Mouse (Mus musculus): ENCODE data around the gene Cntn4. TPM values are rescaled to one million over a fixed set of nuclear protein-coding genes. Genes with fewer than 3 reads are reported as not detected.
"Not testable (repeated sequence)": the region's sequence is repeated elsewhere in the genome, so short reads cannot be mapped to it uniquely, and the experiment has no call there.

The Cntn4 gene
- polyA plus RNA-seq, 1 experiment from 2014 or later = 26.0 TPM

- Histone ChIP-seq H3K4me2 (no peak overlapping the region), H3K4me1 (replicated peaks) (no peaks in the 10 kb centered on the region)
- 88% methylated on average over 3 of the region's 3 CpGs for whole genome bisulfite sequencing
Measured at GRCm38 (mm10) chr6:106336805-106337204, 659.3 kb downstream of the Cntn4 start.

GRCm38 (mm10) chr6:106337829-106338228 is 660.4 kb downstream of the Cntn4 start:
- Histone ChIP-seq H3K36me3 (no peaks in the 10 kb centered on the region), H3K4me3 (no peak overlapping the region), H3K27ac (replicated peaks) (no peak overlapping the region), H3K27me3 (no peaks in the 10 kb centered on the region), H3K9ac (no peak overlapping the region), H3K4me2 (no peak overlapping the region), H3K9me3 (no peaks in the 10 kb centered on the region), H3K4me1 (replicated peaks) (no peaks in the 10 kb centered on the region)
- ATAC-seq (ENCODE audit: low read depth) = no peak

More at GRCm38 (mm10) chr6:106336805-106337204, 659.3 kb downstream of the Cntn4 start:
- H3K36me3 ChIP-seq = no peaks in the 10 kb centered on the region
- no peak overlapping the region for H3K27ac ChIP-seq (replicated peaks)
- ATAC-seq (ENCODE audit: low read depth) = no peak
- no peak overlapping the region for H3K9ac ChIP-seq
- no peaks in the 10 kb centered on the region for H3K9me3 ChIP-seq
- no peak overlapping the region for H3K4me3 ChIP-seq
- H3K27me3 ChIP-seq = no peaks in the 10 kb centered on the region

- H3K9ac ChIP-seq = no peak overlapping the region
- H3K4me3 ChIP-seq = no peak overlapping the region
- no peak overlapping the region for H3K27ac ChIP-seq (replicated peaks)
- ATAC-seq (ENCODE audit: low read depth) = no peak
- no peaks in the 10 kb centered on the region for H3K4me1 ChIP-seq (replicated peaks)
- no peak overlapping the region for H3K4me2 ChIP-seq
- no peaks in the 10 kb centered on the region for H3K36me3 ChIP-seq
- no peaks in the 10 kb centered on the region for H3K9me3 ChIP-seq
- no peaks in the 10 kb centered on the region for H3K27me3 ChIP-seq
Measured at GRCm38 (mm10) chr6:106341114-106341513, 663.7 kb downstream of the Cntn4 start.

- Histone ChIP-seq H3K36me3 (no peaks in the 10 kb centered on the region), H3K27me3 (no peaks in the 10 kb centered on the region), H3K4me1 (replicated peaks) (0 out of 2 replicates have a peak, but pooled peaks cover 6% of the 10 kb centered on the region), H3K4me3 (no peak overlapping the region), H3K9me3 (no peaks in the 10 kb centered on the region), H3K4me2 (no peak overlapping the region), H3K27ac (replicated peaks) (no peak overlapping the region), H3K9ac (no peak overlapping the region)
- WGBS = 39% methylated on average over 3 of the region's 3 CpGs
- ATAC-seq (ENCODE audit: low read depth) = no peak
Measured at GRCm38 (mm10) chr6:106350072-106350471, 672.6 kb downstream of the Cntn4 start.

- no peaks in the 10 kb centered on the region for H3K9me3 ChIP-seq
- no peak overlapping the region for H3K4me3 ChIP-seq
- WGBS = 72% methylated on average over 2 of the region's 2 CpGs
- H3K9ac ChIP-seq = no peak overlapping the region
- no peak overlapping the region for H3K4me2 ChIP-seq
- 0 out of 2 replicates have a peak, but pooled peaks cover 6% of the 10 kb centered on the region for H3K4me1 ChIP-seq (replicated peaks)
- no peaks in the 10 kb centered on the region for H3K27me3 ChIP-seq
- no peaks in the 10 kb centered on the region for H3K36me3 ChIP-seq
- H3K27ac ChIP-seq (replicated peaks) = no peak overlapping the region
- no peak for ATAC-seq (ENCODE audit: low read depth)
Measured at GRCm38 (mm10) chr6:106351389-106351788, 673.9 kb downstream of the Cntn4 start.

- H3K9me3 ChIP-seq; H3K27me3 ChIP-seq; H3K4me1 ChIP-seq (replicated peaks); H3K4me2 ChIP-seq; H3K4me3 ChIP-seq; H3K9ac ChIP-seq; ATAC-seq (ENCODE audit: low read depth); H3K36me3 ChIP-seq; H3K27ac ChIP-seq (replicated peaks): not testable (repeated sequence)
- 85% methylated on average over 2 of the region's 2 CpGs for WGBS
Measured at GRCm38 (mm10) chr6:106358801-106359200, 681.3 kb downstream of the Cntn4 start.

GRCm38 (mm10) chr6:106381288-106382025 is 704.0 kb downstream of the Cntn4 start:
- Histone ChIP-seq H3K27ac (replicated peaks) (no peak overlapping the region), H3K4me3 (no peak overlapping the region), H3K9ac (no peak overlapping the region), H3K4me1 (replicated peaks) (no peaks in the 10 kb centered on the region), H3K9me3 (no peaks in the 10 kb centered on the region), H3K4me2 (no peak overlapping the region), H3K27me3 (no peaks in the 10 kb centered on the region), H3K36me3 (no peaks in the 10 kb centered on the region)
- WGBS = 68% methylated on average over 6 of the region's 6 CpGs
- no peak for ATAC-seq (ENCODE audit: low read depth)

GRCm38 (mm10) chr6:106387833-106388406 is 710.5 kb downstream of the Cntn4 start:
- Histone ChIP-seq H3K36me3 (no peaks in the 10 kb centered on the region), H3K4me2 (no peak overlapping the region), H3K9me3 (no peaks in the 10 kb centered on the region), H3K4me1 (replicated peaks) (no peaks in the 10 kb centered on the region), H3K4me3 (no peak overlapping the region), H3K27me3 (no peaks in the 10 kb centered on the region), H3K27ac (replicated peaks) (peak overlapping the region; percentile 52; the same call in 1 of the 2 replicates), H3K9ac (no peak overlapping the region)
- 55% methylated on average over 2 of the region's 2 CpGs for WGBS
- peak; percentile 81; the same call in 1 of the 2 replicates for ATAC-seq (ENCODE audit: low read depth)

GRCm38 (mm10) chr6:106408014-106408413 is 730.6 kb downstream of the Cntn4 start:
- 82% methylated on average over 3 of the region's 3 CpGs for WGBS
- no peak for ATAC-seq (ENCODE audit: low read depth)
- Histone ChIP-seq H3K36me3 (no peaks in the 10 kb centered on the region), H3K9ac (no peak overlapping the region), H3K4me3 (no peak overlapping the region), H3K27ac (replicated peaks) (no peak overlapping the region), H3K4me1 (replicated peaks) (no peaks in the 10 kb centered on the region), H3K27me3 (no peaks in the 10 kb centered on the region), H3K4me2 (no peak overlapping the region), H3K9me3 (no peaks in the 10 kb centered on the region)

- no peak overlapping the region for H3K4me3 ChIP-seq
- no peaks in the 10 kb centered on the region for H3K36me3 ChIP-seq
- no peaks in the 10 kb centered on the region for H3K4me1 ChIP-seq (replicated peaks)
- H3K27ac ChIP-seq (replicated peaks) = no peak overlapping the region
- no peaks in the 10 kb centered on the region for H3K27me3 ChIP-seq
- H3K9ac ChIP-seq = no peak overlapping the region
- WGBS = 70% methylated on average over 3 of the region's 3 CpGs
- no peak overlapping the region for H3K4me2 ChIP-seq
- no peaks in the 10 kb centered on the region for H3K9me3 ChIP-seq
- ATAC-seq (ENCODE audit: low read depth) = no peak
Measured at GRCm38 (mm10) chr6:106408634-106409033, 731.2 kb downstream of the Cntn4 start.

GRCm38 (mm10) chr6:106422947-106423346 is 745.5 kb downstream of the Cntn4 start:
- Histone ChIP-seq H3K27ac (replicated peaks) (no peak overlapping the region), H3K36me3 (no peaks in the 10 kb centered on the region), H3K9me3 (no peaks in the 10 kb centered on the region), H3K4me1 (replicated peaks) (0 out of 2 replicates have a peak, but pooled peaks cover 6% of the 10 kb centered on the region), H3K27me3 (no peaks in the 10 kb centered on the region), H3K4me2 (no peak overlapping the region), H3K4me3 (no peak overlapping the region), H3K9ac (no peak overlapping the region)
- no peak for ATAC-seq (ENCODE audit: low read depth)

- Histone ChIP-seq H3K9me3 (no peaks in the 10 kb centered on the region), H3K4me2 (no peak overlapping the region), H3K27me3 (no peaks in the 10 kb centered on the region), H3K4me1 (replicated peaks) (0 out of 2 replicates have a peak, but pooled peaks cover 6% of the 10 kb centered on the region), H3K27ac (replicated peaks) (no peak overlapping the region), H3K36me3 (no peaks in the 10 kb centered on the region), H3K4me3 (no peak overlapping the region), H3K9ac (no peak overlapping the region)
- WGBS = 96% methylated on average over 2 of the region's 2 CpGs
- no peak for ATAC-seq (ENCODE audit: low read depth)
Measured at GRCm38 (mm10) chr6:106423471-106423870, 746.0 kb downstream of the Cntn4 start.

- 84% methylated on average over 3 of the region's 3 CpGs for WGBS
Measured at GRCm38 (mm10) chr6:106426615-106427014, 749.2 kb downstream of the Cntn4 start.

More at GRCm38 (mm10) chr6:106426615-106427014, 749.2 kb downstream of the Cntn4 start:
- no peak for ATAC-seq (ENCODE audit: low read depth)
- H3K4me3 ChIP-seq = no peak overlapping the region
- H3K9me3 ChIP-seq = no peaks in the 10 kb centered on the region
- no peaks in the 10 kb centered on the region for H3K36me3 ChIP-seq
- no peak overlapping the region for H3K4me2 ChIP-seq
- H3K27ac ChIP-seq (replicated peaks) = no peak overlapping the region
- H3K9ac ChIP-seq = no peak overlapping the region
- no peaks in the 10 kb centered on the region for H3K27me3 ChIP-seq
- no peaks in the 10 kb centered on the region for H3K4me1 ChIP-seq (replicated peaks)

Measured in neural tube, embryonic 13.5 days (tissue).